Mouse (Mus musculus) spleen, adult 2 months (tissue): Measurements from ENCODE around the gene Ldlrad3.

ENCODE experiments used
- CTCF ChIP-seq: fragments of 200-500 bp; IDR thresholded peaks from 2 replicates; pipeline ENCODE4 v1.5.1; 2011; ENCODE audit warnings: mild to moderate bottlenecking, inconsistent platforms; ENCODE audit not compliant: insufficient read depth, insufficient read length, insufficient replicate concordance; ENCODE audit errors: extremely low read depth
- POLR2A ChIP-seq: fragments of 200-500 bp; IDR thresholded peaks from 2 replicates; pipeline ENCODE4 v1.6.1; 2011; ENCODE audit warnings: low read depth, low read length, inconsistent platforms

DNA sequence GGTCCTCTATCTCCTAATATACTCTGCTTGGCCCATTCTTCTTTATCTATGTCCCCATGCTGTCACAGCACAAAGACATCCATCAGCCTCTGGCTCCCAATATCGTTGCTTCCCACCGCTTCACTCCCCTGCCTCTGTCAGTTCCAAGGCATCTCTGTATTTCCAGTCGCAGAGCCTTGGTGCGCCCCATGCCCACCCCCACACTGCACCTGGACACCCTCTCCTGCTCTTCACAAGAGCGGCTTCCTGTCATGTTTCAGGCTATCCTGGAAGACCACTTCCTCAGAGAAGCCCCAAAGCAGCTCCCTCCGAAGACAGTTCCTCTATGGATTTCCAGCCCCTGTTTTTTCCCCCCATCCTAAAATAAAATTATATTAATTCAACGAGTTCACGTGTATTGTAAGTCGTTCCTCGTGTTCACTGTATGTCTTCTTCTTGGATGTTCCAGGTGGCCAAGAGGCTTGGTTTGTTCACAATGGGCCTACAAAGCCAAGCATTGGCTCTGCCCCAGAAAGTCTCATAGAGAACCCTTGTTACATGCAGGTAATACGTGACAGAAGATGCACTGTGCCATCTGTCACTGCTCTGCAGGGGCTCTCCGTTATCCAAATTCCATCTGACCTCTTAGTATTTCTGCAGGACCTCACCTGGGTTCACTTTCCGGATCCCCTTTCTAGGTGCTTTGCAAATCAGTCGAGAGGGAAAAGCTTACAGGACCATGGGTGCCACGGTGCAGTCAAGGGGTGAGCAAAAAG lies 276.7 kb downstream of the Ldlrad3 start:
- TF ChIP-seq CTCF (no peak), POLR2A (no peak)
